Mouse (Mus musculus) T-helper 1 cell (primary cell): Measurements from ENCODE around the gene Unc5cl.
"Not testable (repeated sequence)": the region's sequence is repeated elsewhere in the genome, so short reads cannot be mapped to it uniquely, and the experiment has no call there.

Experiments used
- in situ Hi-C: fragments of 300-600 bp; cut with MboI, MseI; formaldehyde crosslinking; loops from one replicate; pipeline ENCODE4 v1.15.1; 2025; ENCODE audit warnings: high pct_unique_total_duplicates

Unc5cl gene

DNA sequence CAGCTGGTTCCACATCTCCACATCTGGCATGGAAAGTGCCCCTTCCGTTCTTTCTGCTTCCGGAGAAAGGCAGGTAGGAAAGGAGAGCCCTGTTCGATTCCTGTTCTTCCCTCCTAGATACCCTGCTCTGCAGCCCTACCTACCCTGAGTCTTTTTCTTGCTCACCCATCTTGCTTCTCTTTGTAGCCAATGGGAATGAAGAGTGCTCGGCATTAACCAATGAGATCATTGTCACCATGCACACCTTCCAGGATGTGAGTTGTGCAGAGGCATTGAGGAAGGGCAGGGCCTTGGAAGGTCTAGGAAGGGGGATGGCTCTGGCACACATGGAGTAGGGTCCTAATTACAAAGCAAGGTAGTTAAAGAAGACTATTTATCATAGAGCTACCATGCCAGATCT is 8.7 kb downstream of the Unc5cl start:
- in situ Hi-C loops = no loop called here

DNA sequence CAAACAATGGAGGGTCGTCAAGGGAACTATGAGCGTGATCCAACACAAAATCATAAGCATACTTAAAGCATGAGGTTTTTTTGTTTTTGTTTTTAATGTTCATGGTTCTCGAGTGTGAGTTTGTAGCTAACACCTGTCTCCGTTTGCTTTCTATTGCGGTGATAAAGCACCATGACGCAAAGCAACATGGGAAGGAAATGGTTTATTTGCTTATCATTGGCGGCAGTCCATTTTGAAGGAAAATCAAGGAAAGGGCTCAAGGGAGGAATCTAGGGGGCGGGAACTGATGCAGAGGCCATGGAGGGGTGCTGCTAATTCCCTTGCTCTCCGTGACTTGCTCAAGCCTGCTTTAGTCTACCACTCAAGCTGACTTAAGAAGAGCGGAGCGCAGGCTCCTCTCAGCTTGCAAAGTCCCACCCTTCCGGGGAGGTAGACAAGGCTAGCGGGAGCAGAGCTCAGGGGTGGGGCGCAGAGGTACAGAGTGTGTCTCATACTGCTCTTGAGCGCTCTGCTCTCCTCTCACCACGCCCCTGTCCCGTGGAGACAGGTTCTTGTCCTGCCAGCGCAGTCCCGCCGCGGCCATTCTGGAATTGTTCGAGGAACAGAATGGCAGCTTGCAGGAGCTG is 12.2 kb downstream of the Unc5cl start:
- in situ Hi-C loops = no loop called here

DNA sequence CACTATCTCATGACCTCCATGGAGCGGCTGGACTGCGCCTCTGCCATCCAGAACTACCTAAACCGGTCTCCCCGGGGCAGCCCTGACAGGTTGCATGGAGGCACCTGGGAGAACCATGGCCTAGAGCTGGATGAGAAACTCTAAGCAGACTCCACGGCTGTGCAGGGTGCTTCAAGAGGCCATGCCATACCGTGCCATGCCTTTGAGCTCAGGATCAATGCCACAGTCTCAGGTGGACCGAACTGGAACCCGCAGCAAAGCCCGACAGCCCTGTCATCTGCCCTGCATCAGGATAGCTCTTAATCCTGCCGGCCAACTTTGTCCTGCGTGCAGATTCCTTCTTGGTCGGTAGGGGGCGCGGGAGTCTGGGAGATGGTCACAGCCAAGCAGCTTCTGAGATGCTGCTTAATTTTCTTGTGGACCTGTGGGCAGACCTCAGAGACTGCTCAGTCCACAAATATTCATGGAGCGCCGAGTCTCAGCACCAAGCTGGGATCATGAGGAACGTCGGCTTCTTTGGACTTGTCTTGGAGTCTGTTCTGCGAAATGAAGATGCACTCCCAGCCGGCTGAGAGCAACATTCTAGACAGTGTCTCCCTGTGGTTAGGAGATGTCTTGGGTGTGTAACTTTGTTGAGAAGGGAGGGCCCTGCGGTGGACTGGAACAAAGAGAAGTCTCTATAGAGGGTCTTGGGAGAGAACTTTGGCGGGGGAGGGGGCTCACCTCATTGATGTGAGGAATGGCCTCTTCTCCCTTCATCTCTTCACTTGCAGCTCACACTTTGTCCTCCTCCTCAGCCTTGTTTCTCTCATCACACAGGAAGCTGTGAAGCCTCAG is 12.9 kb downstream of the Unc5cl start:
- in situ Hi-C loops = no loop called here

DNA sequence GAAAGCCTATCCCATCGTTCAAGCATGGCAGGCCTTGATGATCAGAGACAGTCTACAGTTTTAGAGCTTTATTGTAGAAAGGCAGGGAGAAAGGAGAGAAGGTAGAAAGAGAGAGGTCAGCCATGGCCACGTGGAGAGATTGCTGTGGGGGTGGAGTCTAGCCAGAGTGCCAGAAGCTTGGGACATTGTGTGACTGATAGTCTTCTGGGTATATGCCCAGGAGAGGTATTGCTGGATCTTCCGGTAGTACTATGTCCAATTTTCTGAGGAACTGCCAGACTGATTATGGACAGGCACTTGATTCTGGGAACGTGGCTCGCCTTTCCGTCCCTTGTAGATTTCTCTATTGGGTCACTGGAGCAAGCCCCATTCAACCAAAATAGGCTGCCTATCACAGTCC is 19.6 kb downstream of the Unc5cl start:
- in situ Hi-C loops = not testable (repeated sequence)

DNA sequence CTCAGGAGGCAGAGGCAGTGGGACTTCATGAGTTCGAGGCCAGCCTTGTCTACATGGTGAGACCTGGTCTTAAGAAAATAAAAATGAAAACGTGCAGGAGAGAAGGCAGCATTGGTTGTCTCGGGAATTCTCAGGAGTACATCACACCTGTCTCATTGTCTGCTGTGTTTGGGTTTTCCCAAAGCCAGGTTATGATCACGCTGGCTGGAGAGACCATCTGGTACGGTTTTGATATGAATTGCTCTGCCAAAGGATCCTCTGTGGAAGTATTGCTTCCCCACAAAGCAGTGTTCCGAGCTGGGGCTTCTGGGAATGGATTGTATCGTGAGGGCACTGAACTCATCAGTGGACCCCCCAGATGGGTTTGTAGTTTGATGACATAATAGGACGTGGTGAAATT is 20.7 kb downstream of the Unc5cl start:
- in situ Hi-C loops = no loop called here

DNA sequence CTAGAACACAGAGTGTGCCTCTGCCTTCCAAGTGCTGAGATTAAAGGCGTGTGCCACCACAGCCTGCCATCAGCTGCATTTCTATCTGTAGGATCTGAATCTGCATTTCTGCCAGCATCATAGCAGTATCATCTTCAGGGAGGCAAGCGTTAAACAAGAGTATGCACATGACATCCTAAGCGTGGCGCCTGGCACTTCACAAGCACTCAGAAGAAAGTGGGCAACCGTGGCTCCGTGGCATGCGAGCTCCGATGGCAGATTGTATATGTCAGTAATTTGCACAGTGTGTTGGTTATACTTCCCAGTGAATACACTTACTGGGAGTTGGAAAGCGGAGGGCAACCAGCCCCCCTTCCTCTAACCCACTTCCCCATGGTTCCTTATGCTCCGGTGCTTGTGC is 25.3 kb downstream of the Unc5cl start:
- in situ Hi-C loops = no loop called here

DNA sequence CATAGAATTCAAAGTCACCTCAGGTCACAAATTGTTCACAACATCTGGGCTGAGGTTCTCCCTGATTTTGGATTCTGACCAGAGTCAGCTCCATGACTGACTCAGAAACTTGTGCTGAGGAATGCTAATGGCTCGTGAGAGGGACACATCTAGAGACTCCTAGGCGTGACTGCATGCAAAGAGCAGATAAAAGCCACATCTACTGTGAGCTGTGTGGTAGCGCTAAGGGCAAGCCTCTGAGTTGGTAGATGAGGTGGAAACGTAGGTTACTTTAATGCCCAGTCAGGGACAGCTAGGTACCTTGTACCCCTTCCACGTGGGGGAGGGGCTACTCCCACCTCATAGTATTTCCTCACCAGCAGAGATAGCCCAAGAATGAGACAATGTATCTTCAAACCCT is 29.1 kb downstream of the Unc5cl start:
- in situ Hi-C loops = no loop called here

DNA sequence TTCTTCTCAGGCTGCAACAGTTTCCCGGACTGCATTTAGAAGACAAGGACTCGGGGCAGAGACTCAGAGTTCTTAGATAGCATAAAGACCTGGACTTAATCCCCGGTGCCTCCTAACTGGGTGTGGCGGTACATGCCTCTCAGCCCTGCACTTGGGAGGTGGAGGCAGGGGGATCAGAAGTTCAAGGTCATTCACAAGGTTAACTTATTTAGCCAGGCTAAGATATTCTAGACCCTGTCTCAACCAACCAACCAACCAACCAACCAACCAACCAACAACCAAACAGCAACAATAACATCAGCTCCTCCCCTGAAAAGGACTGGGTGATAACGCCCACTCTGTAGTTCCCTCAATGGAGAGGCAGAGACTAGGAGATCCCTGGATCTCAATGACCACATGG is 29.5 kb downstream of the Unc5cl start:
- in situ Hi-C loops = no loop called here

DNA sequence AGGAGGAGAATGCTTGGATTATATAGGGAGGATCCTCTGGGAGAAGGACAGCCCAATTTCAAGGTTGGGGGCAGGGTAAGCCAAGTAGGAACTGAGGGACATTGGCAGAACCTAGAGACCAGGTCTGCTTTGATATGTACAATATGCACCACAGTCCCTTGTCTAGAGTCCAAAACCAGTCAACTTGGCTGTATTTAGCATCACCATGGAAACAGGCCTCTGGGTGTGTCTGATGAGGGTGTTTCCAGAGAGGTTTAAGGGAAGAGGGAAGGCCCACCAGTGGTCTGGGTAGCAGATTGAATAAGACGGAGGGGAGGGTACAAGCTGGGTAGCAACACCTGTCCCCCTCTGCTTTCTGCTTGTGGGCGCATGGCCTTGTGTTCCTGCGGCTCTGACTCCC is 34.8 kb downstream of the Unc5cl start:
- in situ Hi-C loops = no loop called here

DNA sequence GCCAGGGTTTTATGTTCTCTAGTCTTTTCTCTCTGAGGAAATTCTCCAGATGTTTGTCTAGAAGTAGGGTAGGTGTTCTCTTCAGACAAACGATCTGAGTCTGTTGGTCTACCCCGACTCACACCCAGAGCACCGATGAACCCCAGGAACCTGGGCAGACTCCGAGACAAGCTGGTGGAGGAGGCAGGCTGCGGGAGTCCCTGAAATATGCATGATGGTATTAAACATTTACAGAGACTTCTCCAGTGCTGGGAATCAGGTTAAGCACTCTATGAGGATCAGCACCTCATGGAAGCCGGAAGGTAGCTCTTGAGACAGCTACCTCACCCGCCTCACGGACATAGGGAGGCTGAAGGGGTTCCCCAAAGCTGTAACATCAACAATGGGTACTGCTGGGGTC is 37.9 kb downstream of the Unc5cl start:
- in situ Hi-C loops = no loop called here

DNA sequence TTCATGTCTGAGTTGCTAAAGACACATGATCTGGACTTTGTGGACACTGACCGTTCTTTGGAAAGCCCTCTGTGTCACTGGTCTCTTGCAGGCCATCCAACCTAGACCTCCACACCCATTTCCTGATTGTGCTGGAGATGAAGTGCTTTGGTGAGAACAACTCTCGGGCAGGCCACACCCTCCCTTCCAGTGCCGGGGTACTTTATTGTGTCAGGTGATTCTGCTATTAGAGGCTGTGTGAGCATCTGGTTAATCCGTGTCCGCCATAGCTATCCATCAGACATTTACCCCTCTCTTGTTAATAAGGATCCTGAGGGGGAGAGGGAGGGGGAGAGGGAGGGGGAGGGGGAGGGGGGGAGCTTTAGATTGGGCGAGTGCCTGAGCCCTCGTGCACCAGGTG is 38.9 kb downstream of the Unc5cl start:
- in situ Hi-C loops = no loop called here

DNA sequence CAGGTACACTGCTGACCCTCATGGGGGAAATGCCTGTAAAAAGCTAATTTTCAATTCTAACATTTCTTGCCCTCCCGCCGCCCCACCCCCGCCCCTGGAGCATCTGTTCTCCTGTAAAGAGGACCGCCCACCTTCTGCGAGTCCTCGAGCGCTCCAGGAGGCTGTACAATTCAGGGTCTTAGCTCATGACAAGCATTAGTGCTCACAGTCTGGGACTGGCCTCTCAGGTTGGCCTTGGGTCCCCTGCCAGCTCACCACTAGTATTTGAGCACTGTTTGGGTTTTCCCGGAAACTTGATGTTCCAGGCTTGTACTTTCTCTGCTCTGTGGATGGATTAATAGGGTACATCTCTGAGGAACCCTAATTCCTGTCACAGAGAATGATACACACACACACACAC is 39.3 kb downstream of the Unc5cl start:
- in situ Hi-C loops = no loop called here

DNA sequence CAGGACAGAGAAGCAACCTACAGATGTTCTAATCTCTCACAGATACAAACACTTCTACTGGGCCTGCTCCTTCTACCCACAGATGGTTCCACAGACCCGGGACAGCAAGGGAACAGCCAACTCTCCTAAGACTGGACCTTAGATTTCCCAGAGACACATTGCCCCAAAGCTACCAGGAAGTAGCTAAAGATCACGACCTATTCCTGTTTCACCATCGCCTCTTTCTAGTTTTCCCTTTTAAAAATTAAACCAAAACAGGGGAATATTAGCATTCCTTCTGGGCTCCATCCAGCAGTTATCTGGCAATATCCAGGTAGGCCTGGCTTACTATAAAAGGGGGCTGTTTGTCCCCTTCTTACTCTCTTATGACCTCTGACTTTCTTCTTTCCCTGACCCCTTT is 43.3 kb downstream of the Unc5cl start:
- in situ Hi-C loops = no loop called here

DNA sequence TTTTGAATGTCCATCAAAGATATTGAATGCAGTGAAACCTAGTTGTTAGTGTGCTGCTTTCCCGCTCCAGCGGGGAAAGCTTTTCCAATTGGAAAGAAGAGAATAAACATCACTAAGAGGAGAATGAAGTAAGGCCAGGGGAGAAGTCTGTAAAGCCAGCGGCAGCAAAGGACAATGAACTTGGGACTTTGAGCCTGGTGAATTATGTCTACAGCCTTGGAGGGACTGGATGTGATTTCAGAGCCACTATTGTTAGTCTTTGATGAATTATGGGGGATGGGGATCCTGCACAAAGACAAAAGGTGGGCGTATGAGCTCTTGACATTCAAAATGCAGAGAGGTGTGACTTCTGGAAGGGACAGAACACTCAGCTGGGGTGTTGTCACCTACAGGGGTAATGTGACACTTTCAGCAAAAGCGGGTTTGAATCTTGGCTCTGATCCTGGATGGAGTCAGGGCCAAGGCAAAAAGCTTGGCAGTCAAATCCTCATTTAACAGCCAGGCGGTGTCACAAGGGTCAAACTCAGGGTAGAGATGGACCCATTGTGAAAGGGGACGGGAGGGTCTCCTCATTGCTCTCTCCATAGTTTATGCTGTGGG is 46.2 kb downstream of the Unc5cl start:
- in situ Hi-C loops = no loop called here

DNA sequence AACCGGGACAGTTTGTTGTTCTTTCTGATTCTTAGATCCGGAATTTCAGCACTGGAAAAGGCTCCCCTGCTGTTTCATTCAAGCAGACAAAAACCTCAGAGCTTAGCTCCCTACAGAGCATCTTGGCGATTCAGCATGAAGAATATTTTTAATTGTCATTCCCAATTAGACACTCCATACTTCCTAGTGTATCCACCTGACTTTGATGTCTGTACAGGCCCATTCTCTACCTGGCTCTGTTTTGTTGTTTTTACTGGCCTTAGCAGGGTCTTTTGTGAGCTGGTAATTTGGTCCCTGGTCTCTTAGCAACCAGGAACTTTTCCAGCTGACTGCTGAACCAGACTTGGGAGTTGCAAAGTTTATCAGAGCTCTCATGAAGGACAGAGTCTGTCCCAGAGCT is 50.3 kb downstream of the Unc5cl start:
- in situ Hi-C loops = no loop called here

DNA sequence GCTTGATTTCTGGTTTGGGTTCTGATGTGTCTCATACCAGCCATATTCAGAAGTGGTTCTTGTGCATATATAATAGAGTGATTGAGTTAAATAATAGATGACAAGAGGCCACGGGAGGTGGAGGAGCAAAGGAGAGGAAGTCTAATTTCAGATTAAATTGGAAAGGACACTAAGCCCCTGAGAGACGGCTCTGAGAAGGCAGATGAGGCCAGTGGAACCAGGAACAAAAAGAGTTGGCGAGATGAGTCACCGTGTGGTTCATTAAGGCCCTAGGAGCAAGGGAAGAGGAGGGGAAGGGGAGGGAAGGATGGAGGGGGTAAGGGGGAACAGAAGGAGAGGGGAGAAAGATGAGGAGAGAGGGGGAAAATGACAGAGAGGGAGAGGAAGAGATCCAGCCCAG is 52.3 kb downstream of the Unc5cl start:
- in situ Hi-C loops = no loop called here

DNA sequence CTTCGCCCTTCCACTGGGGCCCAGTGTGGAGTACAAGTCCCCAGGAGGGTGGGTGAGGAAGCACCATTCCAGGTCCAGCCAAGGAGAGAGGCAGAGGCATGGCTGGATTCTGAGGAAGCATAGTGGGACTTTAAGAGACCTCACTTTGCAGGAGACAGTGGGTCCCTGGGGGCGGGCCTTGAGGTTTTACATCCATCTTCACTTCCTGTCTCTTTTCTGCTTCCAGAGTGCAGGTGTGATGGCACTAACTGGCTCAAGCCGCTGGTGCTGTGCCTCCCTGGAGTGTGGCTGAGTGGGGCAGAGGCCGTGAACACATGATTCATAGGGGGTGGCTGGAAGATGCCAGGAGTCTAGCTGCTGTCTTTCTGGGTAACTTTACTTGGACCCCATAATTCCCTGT is 54.9 kb downstream of the Unc5cl start:
- in situ Hi-C loops = no loop called here

DNA sequence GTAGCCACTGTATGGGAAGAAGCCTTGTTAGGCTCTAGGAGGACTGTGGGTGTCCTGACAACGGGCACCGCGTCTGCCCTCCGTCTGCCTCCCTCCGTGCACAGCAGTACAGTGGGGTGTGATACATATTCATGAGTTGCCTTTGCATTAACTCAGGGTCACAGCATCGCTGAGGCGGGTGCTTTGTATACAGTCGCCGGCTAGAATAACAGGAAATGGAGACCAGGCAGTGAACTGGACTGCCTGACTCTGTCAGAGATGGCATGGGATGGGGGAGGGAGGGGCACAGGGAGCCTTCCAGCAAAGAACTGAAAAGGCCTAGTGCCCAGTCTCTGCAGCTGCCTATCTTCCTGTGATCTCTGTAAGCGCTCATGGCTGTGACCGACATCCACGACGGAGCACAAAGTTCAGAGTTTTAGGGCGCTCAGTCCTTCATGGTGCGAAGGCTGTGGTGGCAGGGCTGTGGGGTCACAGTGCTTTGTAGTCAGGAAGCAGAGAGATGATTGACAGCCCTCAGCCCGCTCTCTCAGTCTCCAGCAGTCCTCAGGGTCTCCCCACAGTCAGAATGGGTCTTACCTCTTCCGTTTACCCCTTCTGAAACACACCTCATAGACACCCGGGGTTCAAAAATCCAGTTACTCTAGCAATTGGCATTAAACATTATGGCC is 58.0 kb downstream of the Unc5cl start:
- in situ Hi-C loops = no loop called here

DNA sequence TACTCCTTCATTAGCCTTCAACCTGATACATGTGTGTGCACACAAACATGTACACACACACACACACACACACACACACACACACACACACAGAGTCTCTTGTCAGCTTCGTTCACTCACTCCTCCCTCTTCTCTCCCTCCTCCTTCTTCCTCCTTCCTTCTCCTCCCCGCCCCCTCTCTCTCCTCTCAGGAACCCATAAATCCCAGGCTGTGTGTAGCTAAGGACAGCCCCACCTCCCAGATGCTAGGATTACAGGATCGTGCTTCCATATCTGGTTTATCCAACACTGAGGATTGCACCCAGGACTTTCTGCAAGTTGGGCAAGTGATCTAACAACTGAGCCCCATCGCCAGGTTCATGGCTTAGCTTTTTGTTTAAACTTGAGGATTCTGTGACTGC is 59.9 kb downstream of the Unc5cl start:
- in situ Hi-C loops = no loop called here

DNA sequence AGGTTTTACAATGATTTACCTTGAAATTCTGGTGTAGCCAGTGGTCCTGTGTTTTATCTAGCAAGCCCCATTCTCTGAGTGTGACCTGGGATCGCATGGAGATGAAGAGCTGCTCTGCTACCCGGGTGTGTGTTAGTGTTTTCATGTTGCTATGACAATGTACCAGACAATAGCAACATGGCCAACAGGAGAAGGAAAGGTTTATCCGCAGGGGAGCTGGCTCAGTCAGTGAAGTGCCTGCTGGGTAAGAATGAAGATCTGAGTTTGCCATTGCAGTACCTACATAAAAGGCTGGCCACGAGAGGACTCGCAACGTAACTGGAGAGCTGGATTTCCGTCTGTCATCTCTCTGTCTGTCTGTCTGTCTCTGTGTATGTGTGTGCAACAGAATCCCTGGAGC is 64.3 kb downstream of the Unc5cl start:
- in situ Hi-C loops = no loop called here

DNA sequence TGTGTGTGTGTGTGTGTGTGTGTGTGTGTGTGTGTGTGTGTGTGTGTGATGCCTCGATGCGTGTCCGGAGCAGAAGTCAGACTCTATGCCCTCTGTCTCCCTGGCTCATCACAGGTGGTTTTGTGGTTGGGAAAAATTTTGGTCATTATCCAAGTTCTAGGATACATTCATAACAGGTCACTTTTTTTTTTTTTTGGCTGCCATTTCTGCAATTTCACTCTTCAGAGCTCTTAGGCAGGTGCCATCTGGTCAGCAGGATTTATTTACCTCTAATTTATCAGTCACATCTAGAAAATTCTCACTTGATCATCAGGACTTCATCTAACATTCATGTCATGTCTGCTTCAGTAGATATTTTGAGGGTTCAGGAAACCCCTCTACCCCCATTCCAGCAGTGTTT is 65.7 kb downstream of the Unc5cl start:
- in situ Hi-C loops = no loop called here

DNA sequence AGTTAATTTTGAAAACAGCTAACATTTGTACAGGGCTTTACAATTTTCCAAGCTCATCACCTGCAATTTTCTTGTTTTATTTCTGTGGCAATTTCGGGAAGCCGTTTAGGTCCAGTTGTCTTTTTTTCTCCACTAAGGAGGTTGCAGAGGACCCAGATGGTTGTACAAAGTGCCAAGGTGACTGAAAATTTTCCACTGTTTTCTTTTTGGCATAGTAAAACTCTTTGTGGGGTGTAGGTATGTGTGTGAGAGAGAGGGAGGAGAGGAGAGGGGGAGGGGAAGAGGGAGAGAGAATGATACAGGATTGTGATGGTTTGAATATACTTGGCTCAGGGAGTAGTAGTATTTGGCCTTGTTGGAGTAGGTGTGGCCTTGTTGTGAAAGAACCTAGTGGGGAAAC is 68.4 kb downstream of the Unc5cl start:
- in situ Hi-C loops = no loop called here
